Mouse (Mus musculus) embryonic facial prominence, embryonic 11.5 days (tissue): ENCODE results near the gene Sstr2. TPM values are rescaled to one million over a fixed set of nuclear protein-coding genes. Genes with fewer than 3 reads are reported as not detected.

Experiments used
- ATAC-seq: fragments of 200-750 bp; cut with Nextera tagmentation; replicated peaks from 2 replicates; pipeline ENCODE4 v1.8.0; 2017; ENCODE audit warnings: low read depth; ENCODE audit not compliant: insufficient number of reproducible peaks, low FRiP score, low TSS enrichment
- DNase-seq: peaks from one replicate; pipeline ENCODE4 v3.0.0-alpha.2; 2015; ENCODE audit warnings: low spot score
- H3K27ac ChIP-seq: fragments of 300-500 bp; sonication (generic); replicated peaks from 2 replicates; pipeline ENCODE4 v1.5.1; 2014; ENCODE audit warnings: mild to moderate bottlenecking, low read depth, low read length, control low read depth
- H3K27me3 ChIP-seq: fragments of 300-500 bp; sonication (generic); 2 replicates; pipeline ENCODE4 v1.6.1; 2014; ENCODE audit warnings: mild to moderate bottlenecking, low read length, moderate library complexity, mixed read lengths; ENCODE audit not compliant: control insufficient read depth, insufficient read depth
- H3K36me3 ChIP-seq: fragments of 300-500 bp; sonication (generic); replicated peaks from 2 replicates; pipeline ENCODE4 v1.6.1; 2014; ENCODE audit warnings: low read depth, mild to moderate bottlenecking, low read length, moderate library complexity, mixed read lengths; ENCODE audit not compliant: control insufficient read depth, insufficient read depth
- H3K4me1 ChIP-seq: fragments of 300-500 bp; sonication (generic); 2 replicates; pipeline ENCODE4 v1.6.1; 2014; ENCODE audit warnings: low read length, mixed read lengths; ENCODE audit not compliant: control insufficient read depth, insufficient read depth
- H3K4me2 ChIP-seq: fragments of 300-500 bp; sonication (generic); 2 replicates; pipeline ENCODE4 v1.6.1; 2014; ENCODE audit warnings: low read depth, mild to moderate bottlenecking, control low read depth, low read length, moderate library complexity
- H3K4me3 ChIP-seq: fragments of 300-500 bp; sonication (generic); 2 replicates; pipeline ENCODE4 v1.5.1; 2014; ENCODE audit warnings: low read depth, low read length, control low read depth
- H3K9ac ChIP-seq: fragments of 300-500 bp; sonication (generic); replicated peaks from 2 replicates; pipeline ENCODE4 v1.6.1; 2014; ENCODE audit warnings: mild to moderate bottlenecking, control low read depth, low read length
- H3K9me3 ChIP-seq: fragments of 300-500 bp; sonication (generic); replicated peaks from 2 replicates; pipeline ENCODE4 v1.6.1; 2016; ENCODE audit warnings: mild to moderate bottlenecking, low read length, inconsistent platforms, mixed read lengths; ENCODE audit not compliant: control insufficient read depth
- WGBS: fragments of 180-500 bp; shearing (Covaris S2); extraction: QIAGEN DNeasy Blood & Tissue Kit; methylation state at CpG from one replicate; pipeline ENCODE4 v1.1.7; 2014; 5-methylcytosine and 5-hydroxymethylcytosine counted together
- polyA plus RNA-seq: library from polyadenylated mRNA; unstranded; fragments of >200 nt; fragmentation: Nextera tagmentation; extraction: Ambion mirVana; gene quantifications from 2 replicates; pipeline ENCODE4 v1.2.1, GENCODE M21; 2014

Gene Sstr2
- polyA plus RNA-seq, 1 experiment from 2014 or later, result 3.3 TPM

DNA sequence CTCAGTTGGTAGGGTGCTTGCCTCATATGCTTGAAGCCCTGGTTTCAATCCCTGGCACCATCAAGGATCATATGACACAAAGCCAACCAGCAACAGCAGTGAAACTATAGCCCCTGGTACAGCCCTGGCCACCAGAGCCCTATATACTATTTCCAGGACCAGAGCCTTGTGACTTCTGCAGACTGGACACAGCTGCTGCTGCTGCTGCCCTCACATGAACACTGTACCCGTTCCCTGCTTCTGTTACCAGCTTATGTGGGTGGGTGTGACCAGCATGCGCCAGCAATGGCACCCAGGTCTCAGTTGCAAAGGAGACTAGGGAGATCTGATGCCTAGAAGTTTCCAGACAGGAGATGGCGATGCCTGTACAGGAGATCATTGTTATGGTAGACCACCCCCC lies 21.5 kb upstream of the Sstr2 start:
- Histone ChIP-seq H3K9ac (no peak overlapping the region), H3K4me3 (no peak overlapping the region), H3K36me3 (no peaks in the 10 kb centered on the region), H3K4me1 (no peaks in the 10 kb centered on the region), H3K27ac (no peak overlapping the region), H3K27me3 (no peaks in the 10 kb centered on the region), H3K4me2 (no peak overlapping the region), H3K9me3 (no peaks in the 10 kb centered on the region)
- ATAC-seq (no peak), DNase-seq (no peak)
- WGBS, result 86% methylated on average over 3 of the region's 3 CpGs

DNA sequence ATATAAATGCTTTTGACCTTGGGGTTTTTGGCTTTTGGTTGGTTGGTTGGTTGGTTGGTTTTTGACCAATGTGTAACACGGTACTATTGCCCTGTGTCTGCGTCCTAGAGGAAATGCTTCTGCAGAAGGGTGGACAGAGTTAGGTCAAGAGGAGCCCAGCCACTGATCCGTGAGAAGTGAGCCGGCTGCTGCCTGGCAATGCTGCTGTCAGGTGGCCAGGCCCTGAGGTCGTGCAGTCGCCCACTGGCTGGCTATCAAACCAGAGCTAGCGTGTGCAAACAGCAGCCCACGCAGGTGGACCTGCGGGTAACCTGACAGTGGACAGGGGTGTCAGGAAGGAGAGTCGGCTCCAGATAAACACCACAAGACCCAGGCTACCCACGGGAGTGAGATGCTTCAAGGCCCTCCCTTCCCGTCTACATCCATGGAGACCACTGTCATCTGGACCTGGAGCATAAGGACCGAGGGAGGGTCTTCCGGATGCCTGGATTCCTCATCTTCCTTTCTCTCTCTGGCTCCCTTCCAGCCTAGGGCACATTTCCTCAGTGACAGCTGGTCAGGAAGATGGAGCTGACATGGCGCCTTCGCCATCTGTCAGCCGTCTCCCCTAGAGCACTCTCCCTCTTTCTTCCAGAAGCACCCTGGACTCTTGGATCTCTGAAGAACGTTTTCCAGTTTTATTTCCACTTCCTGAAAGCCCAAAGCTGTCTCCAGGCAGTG lies 18.5 kb upstream of the Sstr2 start:
- Histone ChIP-seq H3K27ac (no peak overlapping the region), H3K4me2 (no peak overlapping the region), H3K9ac (no peak overlapping the region), H3K36me3 (no peaks in the 10 kb centered on the region), H3K4me1 (no peaks in the 10 kb centered on the region; the same call in 1 of the 2 replicates), H3K9me3 (no peaks in the 10 kb centered on the region), H3K4me3 (no peak overlapping the region), H3K27me3 (no peaks in the 10 kb centered on the region)
- ATAC-seq, result no peak
- whole genome bisulfite sequencing, result 83% methylated on average over 18 of the region's 18 CpGs
- no peak for DNase-seq

GRCm38 (mm10) chr11:113601616-113602343 lies 17.4 kb upstream of the Sstr2 start:
- Histone ChIP-seq H3K4me1 (no peaks in the 10 kb centered on the region; the same call in 1 of the 2 replicates), H3K27ac (no peak overlapping the region; the same call in 1 of the 2 replicates), H3K4me3 (no peak overlapping the region), H3K9ac (no peak overlapping the region), H3K27me3 (no peaks in the 10 kb centered on the region), H3K9me3 (no peaks in the 10 kb centered on the region), H3K36me3 (no peaks in the 10 kb centered on the region), H3K4me2 (no peak overlapping the region)
- DNase-seq, result no peak
- ATAC-seq, result 0 out of 2 replicates have a peak, but pooled peaks have one; percentile 24
- 59% methylated on average over 12 of the region's 12 CpGs for WGBS

GRCm38 (mm10) chr11:113607556-113607955 lies 11.6 kb upstream of the Sstr2 start:
- Histone ChIP-seq H3K4me2 (no peak overlapping the region), H3K27ac (no peak overlapping the region), H3K27me3 (no peaks in the 10 kb centered on the region; the same call in 1 of the 2 replicates), H3K9me3 (no peaks in the 10 kb centered on the region), H3K36me3 (no peaks in the 10 kb centered on the region), H3K4me3 (no peak overlapping the region), H3K4me1 (no peaks in the 10 kb centered on the region; the same call in none of the 2 replicates), H3K9ac (no peak overlapping the region)
- no peak for ATAC-seq
- WGBS, result 95% methylated on average over 12 of the region's 12 CpGs
- no peak for DNase-seq

DNA sequence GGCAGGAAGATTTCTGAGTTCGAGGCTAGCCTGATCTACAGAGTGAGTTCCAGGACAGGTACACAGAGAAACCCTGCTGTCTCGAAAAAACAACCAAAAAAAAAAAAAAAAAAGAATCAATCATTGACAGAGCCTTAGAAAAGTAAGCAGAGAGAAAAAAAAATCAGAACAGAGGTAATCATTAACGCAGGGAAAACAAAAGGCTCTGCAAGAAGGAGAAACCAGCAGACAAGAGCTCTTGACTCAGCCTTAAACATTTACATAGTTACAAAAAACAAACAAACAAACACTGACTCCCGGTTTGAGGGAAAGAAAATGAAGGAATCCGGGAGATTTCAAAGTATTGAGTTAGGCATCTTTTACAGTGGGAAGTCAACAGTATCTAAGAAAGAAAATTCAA lies 9.6 kb upstream of the Sstr2 start:
- Histone ChIP-seq H3K4me2 (no peak overlapping the region), H3K4me1 (no peaks in the 10 kb centered on the region; the same call in 1 of the 2 replicates), H3K36me3 (no peaks in the 10 kb centered on the region), H3K27ac (no peak overlapping the region), H3K27me3 (no peaks in the 10 kb centered on the region; the same call in 1 of the 2 replicates), H3K9ac (no peak overlapping the region), H3K4me3 (no peak overlapping the region), H3K9me3 (no peaks in the 10 kb centered on the region)
- ATAC-seq (no peak), DNase-seq (no peak)
- WGBS, result 84% methylated on average over 5 of the region's 5 CpGs

GRCm38 (mm10) chr11:113610266-113610665 lies 8.9 kb upstream of the Sstr2 start:
- H3K9me3 ChIP-seq, result no peaks in the 10 kb centered on the region
- no peaks in the 10 kb centered on the region for H3K36me3 ChIP-seq
- H3K4me2 ChIP-seq, result no peak overlapping the region
- H3K27ac ChIP-seq, result no peak overlapping the region
- no peaks in the 10 kb centered on the region; the same call in 1 of the 2 replicates for H3K4me1 ChIP-seq
- no peaks in the 10 kb centered on the region; the same call in 1 of the 2 replicates for H3K27me3 ChIP-seq
- no peak for DNase-seq
- ATAC-seq, result no peak
- 91% methylated on average over 5 of the region's 5 CpGs for WGBS
- no peak overlapping the region for H3K9ac ChIP-seq
- no peak overlapping the region for H3K4me3 ChIP-seq

- H3K9me3 ChIP-seq, result no peaks in the 10 kb centered on the region
- no peak overlapping the region for H3K9ac ChIP-seq
- 86% methylated on average over 10 of the region's 10 CpGs for WGBS
- no peak overlapping the region for H3K4me2 ChIP-seq
- DNase-seq (no peak), ATAC-seq (no peak)
- no peak overlapping the region for H3K27ac ChIP-seq
- H3K4me3 ChIP-seq, result no peak overlapping the region
- H3K4me1 ChIP-seq, result no peaks in the 10 kb centered on the region; the same call in 1 of the 2 replicates
- no peaks in the 10 kb centered on the region; the same call in 1 of the 2 replicates for H3K27me3 ChIP-seq
- no peaks in the 10 kb centered on the region for H3K36me3 ChIP-seq
These were observed 8.0 kb upstream of the Sstr2 start for GRCm38 (mm10) chr11:113611112-113611646.
